Comparison of ENCODE assay signal across 8 mouse cellular contexts in the genomic region with DNA sequence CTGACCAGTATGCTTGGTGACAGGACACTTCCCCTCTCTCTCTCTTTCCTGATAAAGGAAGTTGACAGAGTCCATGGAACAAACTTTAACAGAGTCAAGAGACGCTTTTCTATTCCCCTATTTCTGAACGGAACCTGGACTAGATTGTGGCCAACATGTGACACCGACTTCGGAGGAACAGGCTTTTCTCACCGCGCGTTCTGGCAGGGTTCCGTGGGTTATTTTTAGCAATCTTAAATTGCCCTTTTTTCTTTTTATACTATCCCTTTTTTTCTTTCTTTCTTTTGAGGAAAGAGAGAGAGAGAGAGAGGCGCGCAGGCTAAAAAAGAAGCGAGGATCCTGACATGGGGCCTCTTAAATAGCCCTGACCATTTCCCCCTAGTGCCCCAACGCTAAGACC. TPM values are rescaled to one million over a fixed set of nuclear protein-coding genes. Genes with fewer than 3 reads are reported as not detected.
DNase-seq lines count a peak whose midpoint lies in the region; ATAC-seq and TF ChIP-seq lines count a peak whose summit lies in the region.

No protein-coding gene starts in this region.

- peak overlapping the region; percentile 68 for H3K4me3 ChIP-seq in kidney, embryonic 16.5 days (ENCODE audit: low read length)
- peak overlapping the region; percentile 75 for H3K4me3 ChIP-seq in embryonic facial prominence, embryonic 13.5 days
- H3K4me3 ChIP-seq in hindbrain, postnatal 0 days (ENCODE audit: low read length), result peak overlapping the region; percentile 84
- H3K4me3 ChIP-seq in midbrain, embryonic 16.5 days (ENCODE audit: low read depth, low read length), result peak overlapping the region; percentile 70

- no peak for ATAC-seq in kidney, embryonic 16.5 days (ENCODE audit: low FRiP score, low TSS enrichment)
- ATAC-seq in embryonic facial prominence, embryonic 13.5 days (ENCODE audit: insufficient number of reproducible peaks, insufficient read depth, low FRiP score, low TSS enrichment, low read depth), result no peak
- no peak for ATAC-seq in hindbrain, postnatal 0 days
- no peak for ATAC-seq in midbrain, embryonic 16.5 days
- ATAC-seq in activated CD4-positive, CD25-positive, alpha-beta regulatory T cell, adult 4 months, result no peak

- H3K36me3 ChIP-seq in kidney, embryonic 16.5 days (ENCODE audit: insufficient read depth, low read length), result no peaks in the 10 kb centered on the region
- H3K36me3 ChIP-seq in embryonic facial prominence, embryonic 13.5 days, result no peaks in the 10 kb centered on the region
- H3K36me3 ChIP-seq in hindbrain, postnatal 0 days (ENCODE audit: insufficient read depth, low read length), result no peaks in the 10 kb centered on the region
- no peaks in the 10 kb centered on the region for H3K36me3 ChIP-seq in midbrain, embryonic 16.5 days (ENCODE audit: control insufficient read depth, insufficient read depth, low read length)

- 4% methylated on average over 12 of the region's 12 CpGs for WGBS in kidney, embryonic 16.5 days
- 2% methylated on average over 12 of the region's 12 CpGs for WGBS in embryonic facial prominence, embryonic 13.5 days
- WGBS in hindbrain, postnatal 0 days, result under 1% methylated on average over 12 of the region's 12 CpGs
- WGBS in midbrain, embryonic 16.5 days, result 2% methylated on average over 12 of the region's 12 CpGs

- H3K27ac ChIP-seq in kidney, embryonic 16.5 days (ENCODE audit: low read length), result no peak overlapping the region
- peak overlapping the region; percentile 55; the same call in 1 of the 2 replicates for H3K27ac ChIP-seq in embryonic facial prominence, embryonic 13.5 days
- H3K27ac ChIP-seq in hindbrain, postnatal 0 days, result peak overlapping the region; percentile 78; the same call in 1 of the 2 replicates
- peak overlapping the region; percentile 80 for H3K27ac ChIP-seq in midbrain, embryonic 16.5 days (ENCODE audit: low read length)

- no peaks in the 10 kb centered on the region for H3K9me3 ChIP-seq in kidney, embryonic 16.5 days (ENCODE audit: low read length)
- H3K9me3 ChIP-seq in embryonic facial prominence, embryonic 13.5 days, result no peaks in the 10 kb centered on the region
- H3K9me3 ChIP-seq in hindbrain, postnatal 0 days (ENCODE audit: low read length), result no peaks in the 10 kb centered on the region
- H3K9me3 ChIP-seq in midbrain, embryonic 16.5 days (replicated peaks; ENCODE audit: control insufficient read depth, low read length, poor library complexity, severe bottlenecking), result no peaks in the 10 kb centered on the region

- peaks cover 34% of the 10 kb centered on the region for H3K4me1 ChIP-seq in kidney, embryonic 16.5 days (ENCODE audit: insufficient read depth, low read length)
- H3K4me1 ChIP-seq in embryonic facial prominence, embryonic 13.5 days, result peaks cover 50% of the 10 kb centered on the region
- peaks cover 40% of the 10 kb centered on the region for H3K4me1 ChIP-seq in hindbrain, postnatal 0 days (ENCODE audit: insufficient read depth, low read length)
- H3K4me1 ChIP-seq in midbrain, embryonic 16.5 days (ENCODE audit: control insufficient read depth, insufficient read depth, low read length), result peaks cover 36% of the 10 kb centered on the region

- H3K9ac ChIP-seq in kidney, embryonic 16.5 days (replicated peaks; ENCODE audit: low read length), result peak overlapping the region; percentile 70
- peak overlapping the region; percentile 86 for H3K9ac ChIP-seq in embryonic facial prominence, embryonic 13.5 days
- H3K9ac ChIP-seq in hindbrain, postnatal 0 days (replicated peaks; ENCODE audit: low read length), result peak overlapping the region; percentile 83
- peak overlapping the region; percentile 84 for H3K9ac ChIP-seq in midbrain, embryonic 16.5 days (ENCODE audit: low read depth, low read length)

- TF ChIP-seq CTCF in hindbrain, postnatal 0 days (IDR thresholded peaks at IDR 0.05; ENCODE audit: low read depth), result no peak

- H3K27me3 ChIP-seq in kidney, embryonic 16.5 days (ENCODE audit: insufficient read depth, low read length), result no peaks in the 10 kb centered on the region
- no peaks in the 10 kb centered on the region for H3K27me3 ChIP-seq in embryonic facial prominence, embryonic 13.5 days
- H3K27me3 ChIP-seq in hindbrain, postnatal 0 days (ENCODE audit: insufficient read depth, low read length), result no peaks in the 10 kb centered on the region
- no peaks in the 10 kb centered on the region for H3K27me3 ChIP-seq in midbrain, embryonic 16.5 days (ENCODE audit: control insufficient read depth, insufficient read depth, low read depth, low read length)

- H3K4me2 ChIP-seq in kidney, embryonic 16.5 days (replicated peaks; ENCODE audit: low read depth, low read length), result peak overlapping the region; percentile 97
- H3K4me2 ChIP-seq in embryonic facial prominence, embryonic 13.5 days, result peak overlapping the region; percentile 88
- peak overlapping the region; percentile 94 for H3K4me2 ChIP-seq in hindbrain, postnatal 0 days (ENCODE audit: low read depth, low read length)
- H3K4me2 ChIP-seq in midbrain, embryonic 16.5 days (ENCODE audit: low read length), result peak overlapping the region; percentile 99

- DNase-seq in kidney, adult 18-20 months, result no peak
- DNase-seq in hindbrain, postnatal 0 days (ENCODE audit: low spot score), result no peak
- DNase-seq in embryo, embryonic 11 days, result no peak
- no peak for DNase-seq in layer of hippocampus, adult 11-12 months (ENCODE audit: low spot score)

RNA-seq across cellular contexts. Expression of a gene that starts 0.7 kb away (rescaled TPM):
- 12.3 and 16.2 TPM in 2 replicates for polyA plus RNA-seq in kidney, embryonic 16.5 days (2015; fragmentation: Nextera tagmentation; extraction: Ambion mirVana)
- polyA plus RNA-seq in embryonic facial prominence, embryonic 13.5 days (2015; fragmentation: Nextera tagmentation; extraction: Ambion mirVana), result 22.7 and 24.9 TPM in 2 replicates
- 161 and 182 TPM in 2 replicates for total RNA-seq in hindbrain, postnatal 0 days (2014; rRNA removed)
- 42.1 and 43.9 TPM in 2 replicates for polyA plus RNA-seq in hindbrain, postnatal 0 days (2015; fragmentation: Nextera tagmentation; extraction: Ambion mirVana)
- polyA plus RNA-seq in midbrain, embryonic 16.5 days (2015; fragmentation: Nextera tagmentation; extraction: Ambion mirVana), result 47.7 and 56.7 TPM in 2 replicates
- under 1 TPM; 0.75 to 0.78 TPM for polyA plus RNA-seq in activated CD4-positive, CD25-positive, alpha-beta regulatory T cell, adult 4 months (2017; shearing (Covaris generic))

RNA-seq across cellular contexts. Expression of a gene that starts 0.8 kb away (rescaled TPM):
- 5.1 and 5.5 TPM in 2 replicates for polyA plus RNA-seq in kidney, embryonic 16.5 days (2015; fragmentation: Nextera tagmentation; extraction: Ambion mirVana)
- 6.7 and 7.1 TPM in 2 replicates for polyA plus RNA-seq in embryonic facial prominence, embryonic 13.5 days (2015; fragmentation: Nextera tagmentation; extraction: Ambion mirVana)
- 11.5 and 12.5 TPM in 2 replicates for total RNA-seq in hindbrain, postnatal 0 days (2014; rRNA removed)
- 9.7 and 10.3 TPM in 2 replicates for polyA plus RNA-seq in hindbrain, postnatal 0 days (2015; fragmentation: Nextera tagmentation; extraction: Ambion mirVana)
- polyA plus RNA-seq in midbrain, embryonic 16.5 days (2015; fragmentation: Nextera tagmentation; extraction: Ambion mirVana), result 18.0 and 20.1 TPM in 2 replicates
- polyA plus RNA-seq in activated CD4-positive, CD25-positive, alpha-beta regulatory T cell, adult 4 months (2017; shearing (Covaris generic)), result 1 to 10 TPM; 1.0 to 2.0 TPM

RNA-seq across cellular contexts. Expression of a gene that starts 40.1 kb away (rescaled TPM):
- polyA plus RNA-seq in kidney, embryonic 16.5 days (2015; fragmentation: Nextera tagmentation; extraction: Ambion mirVana), result 80.7 and 82.6 TPM in 2 replicates
- 58.5 and 61.0 TPM in 2 replicates for polyA plus RNA-seq in embryonic facial prominence, embryonic 13.5 days (2015; fragmentation: Nextera tagmentation; extraction: Ambion mirVana)
- total RNA-seq in hindbrain, postnatal 0 days (2014; rRNA removed), result 223 and 230 TPM in 2 replicates
- 123 and 128 TPM in 2 replicates for polyA plus RNA-seq in hindbrain, postnatal 0 days (2015; fragmentation: Nextera tagmentation; extraction: Ambion mirVana)
- 102 and 120 TPM in 2 replicates for polyA plus RNA-seq in midbrain, embryonic 16.5 days (2015; fragmentation: Nextera tagmentation; extraction: Ambion mirVana)
- 10 to 100 TPM in 1 of 2 experiments, 1 to 10 TPM in 1; 5.9 to 11.6 TPM for polyA plus RNA-seq in activated CD4-positive, CD25-positive, alpha-beta regulatory T cell, adult 4 months (2017; shearing (Covaris generic))
